Mouse (Mus musculus) liver, adult 2 months (tissue): ENCODE measurements at regions not wholly inside any gene's neighbourhood (a gene's known extent, or its start where the extent isn't known, plus 50 kb on each side); places are given as distances from the start of the nearest gene placed in this dataset.

Source experiments
- CTCF ChIP-seq: fragments of 200-500 bp; IDR thresholded peaks from 2 replicates; pipeline ENCODE4 v1.5.1; 2011; ENCODE audit warnings: low read depth, low read length, control low read depth
- POLR2A ChIP-seq: fragments of 200-500 bp; IDR thresholded peaks from 2 replicates; pipeline ENCODE4 v1.6.1; 2011; ENCODE audit warnings: low read length, control low read depth; ENCODE audit not compliant: insufficient read depth; ENCODE audit errors: extremely low read depth

DNA sequence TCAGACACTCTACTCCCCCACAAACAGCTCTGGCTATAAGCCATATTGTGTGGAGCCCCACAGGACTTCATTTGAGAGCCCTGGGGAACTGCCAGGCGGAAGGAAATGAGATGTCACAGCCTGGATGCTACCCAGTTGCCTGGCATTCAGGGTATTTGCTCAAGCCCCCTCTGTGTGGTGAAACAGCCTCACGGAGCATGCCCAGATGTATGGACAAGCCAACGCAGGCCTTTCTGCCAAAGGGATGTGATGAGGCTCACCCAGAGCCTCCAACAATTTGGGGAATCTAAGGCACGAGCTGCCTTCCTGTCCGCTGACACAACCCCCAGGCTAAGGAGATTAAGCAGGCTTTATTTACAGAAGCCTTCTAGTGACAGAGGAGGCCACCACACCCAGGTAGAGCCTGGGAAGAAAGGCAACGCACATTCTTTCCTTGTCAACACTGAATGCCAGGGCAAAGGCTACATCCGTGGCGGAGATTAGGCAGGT is 70.9 kb upstream of the Parp11 start:
- TF ChIP-seq CTCF (no peak), POLR2A (no peak)
